Mouse (Mus musculus) neural tube, embryonic 11.5 days (tissue): ENCODE results near the gene Hmox2. TPM values are rescaled to one million over a fixed set of nuclear protein-coding genes. Genes with fewer than 3 reads are reported as not detected.
"Not testable (repeated sequence)": the region's sequence is repeated elsewhere in the genome, so short reads cannot be mapped to it uniquely, and the experiment has no call there.

Experiments
- ATAC-seq: fragments of 200-750 bp; cut with Nextera tagmentation; 2 replicates; pipeline ENCODE4 v1.8.0; 2017; ENCODE audit warnings: moderate number of reproducible peaks, mild to moderate bottlenecking, moderate TSS enrichment, moderate library complexity; ENCODE audit not compliant: insufficient read depth, low FRiP score, low TSS enrichment
- DNase-seq: peaks from one replicate; pipeline ENCODE4 v3.0.0-alpha.2; 2015; ENCODE audit warnings: low spot score
- H3K27ac ChIP-seq: fragments of 300-500 bp; sonication (generic); 2 replicates; pipeline ENCODE4 v1.5.1; 2014; ENCODE audit warnings: low read depth, mild to moderate bottlenecking, low read length
- H3K27me3 ChIP-seq: fragments of 300-500 bp; sonication (generic); 2 replicates; pipeline ENCODE4 v1.6.1; 2014; ENCODE audit warnings: mild to moderate bottlenecking, low read length, mixed read lengths; ENCODE audit not compliant: control insufficient read depth, insufficient read depth
- H3K36me3 ChIP-seq: fragments of 300-500 bp; sonication (generic); 2 replicates; pipeline ENCODE4 v1.6.1; 2014; ENCODE audit warnings: mild to moderate bottlenecking, low read length, moderate library complexity, mixed read lengths; ENCODE audit not compliant: control insufficient read depth, insufficient read depth
- H3K4me1 ChIP-seq: fragments of 300-500 bp; sonication (generic); 2 replicates; pipeline ENCODE4 v1.6.1; 2014; ENCODE audit warnings: low read length, mixed read lengths; ENCODE audit not compliant: control insufficient read depth, insufficient read depth
- H3K4me2 ChIP-seq: fragments of 300-500 bp; sonication (generic); 2 replicates; pipeline ENCODE4 v1.6.1; 2014; ENCODE audit warnings: low read depth, mild to moderate bottlenecking, moderate library complexity
- H3K4me3 ChIP-seq: fragments of 300-500 bp; sonication (generic); 2 replicates; pipeline ENCODE4 v1.5.1; 2014; ENCODE audit warnings: low read depth, low read length
- H3K9ac ChIP-seq: fragments of 300-500 bp; sonication (generic); 2 replicates; pipeline ENCODE4 v1.6.1; 2014; ENCODE audit warnings: mild to moderate bottlenecking, low read length
- H3K9me3 ChIP-seq: fragments of 300-500 bp; sonication (generic); 2 replicates; pipeline ENCODE4 v1.6.1; 2016; ENCODE audit warnings: low read length; ENCODE audit not compliant: control insufficient read depth
- WGBS: fragments of 180-500 bp; shearing (Covaris S2); extraction: QIAGEN DNeasy Blood & Tissue Kit; methylation state at CpG from one replicate; pipeline ENCODE4 v1.1.7; 2014; 5-methylcytosine and 5-hydroxymethylcytosine counted together
- polyA plus RNA-seq: library from polyadenylated mRNA; unstranded; fragments of >200 nt; fragmentation: Nextera tagmentation; extraction: Ambion mirVana; gene quantifications from 2 replicates; pipeline ENCODE4 v1.2.1, GENCODE M21; 2014

Hmox2 gene
- polyA plus RNA-seq, 1 experiment from 2014 or later = 103 TPM

GRCm38 (mm10) chr16:4730776-4731358 lies 4.7 kb downstream of the Hmox2 start:
- Histone ChIP-seq H3K4me1 (peaks cover 6% of the 10 kb centered on the region; the same call in 1 of the 2 replicates), H3K9ac (no peak overlapping the region), H3K27ac (no peak overlapping the region), H3K27me3 (no peaks in the 10 kb centered on the region), H3K4me3 (no peak overlapping the region), H3K4me2 (no peak overlapping the region), H3K9me3 (no peaks in the 10 kb centered on the region), H3K36me3 (no peaks in the 10 kb centered on the region; the same call in 1 of the 2 replicates)
- DNase-seq (no peak), ATAC-seq (no peak)
- 89% methylated on average over 3 of the region's 3 CpGs for WGBS

- H3K27me3 ChIP-seq = no peaks in the 10 kb centered on the region
- H3K4me1 ChIP-seq = no peaks in the 10 kb centered on the region
- H3K4me2 ChIP-seq = no peak overlapping the region
- no peak overlapping the region for H3K9ac ChIP-seq
- no peak overlapping the region for H3K27ac ChIP-seq
- WGBS = 92% methylated on average over 2 of the region's 2 CpGs
- H3K36me3 ChIP-seq = no peaks in the 10 kb centered on the region; the same call in 1 of the 2 replicates
- DNase-seq = no peak
- ATAC-seq = no peak
- no peaks in the 10 kb centered on the region for H3K9me3 ChIP-seq
- H3K4me3 ChIP-seq = no peak overlapping the region
Observed at GRCm38 (mm10) chr16:4736262-4736661, 10.1 kb downstream of the Hmox2 start.

DNA sequence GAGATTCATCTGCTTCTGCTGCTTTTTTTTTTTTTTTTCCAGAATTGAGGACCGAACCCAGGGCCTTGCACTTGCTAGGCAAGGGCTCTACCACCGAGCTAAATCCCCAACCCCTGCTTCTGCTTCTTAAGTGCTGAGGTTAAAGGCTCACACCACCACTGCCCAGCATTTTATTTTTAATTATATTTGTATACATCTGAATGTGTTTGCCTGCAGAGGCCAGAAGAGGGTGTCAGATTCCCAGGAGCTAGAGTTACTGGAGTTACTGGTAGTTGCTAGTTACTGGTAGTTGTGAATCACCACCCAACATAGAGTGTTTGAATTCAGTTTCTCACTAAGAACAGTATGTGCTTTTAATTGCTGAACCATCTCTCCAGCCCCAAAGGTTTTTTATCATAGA lies 13.8 kb downstream of the Hmox2 start:
- ATAC-seq = no peak
- no peak overlapping the region for H3K4me2 ChIP-seq
- DNase-seq = no peak
- H3K36me3 ChIP-seq = no peaks in the 10 kb centered on the region; the same call in 1 of the 2 replicates
- 95% methylated on average over 2 of the region's 2 CpGs for WGBS
- H3K4me3 ChIP-seq = no peak overlapping the region
- H3K27me3 ChIP-seq = no peaks in the 10 kb centered on the region
- H3K4me1 ChIP-seq = no peaks in the 10 kb centered on the region
- no peak overlapping the region for H3K27ac ChIP-seq
- H3K9ac ChIP-seq = no peak overlapping the region
- no peaks in the 10 kb centered on the region for H3K9me3 ChIP-seq

DNA sequence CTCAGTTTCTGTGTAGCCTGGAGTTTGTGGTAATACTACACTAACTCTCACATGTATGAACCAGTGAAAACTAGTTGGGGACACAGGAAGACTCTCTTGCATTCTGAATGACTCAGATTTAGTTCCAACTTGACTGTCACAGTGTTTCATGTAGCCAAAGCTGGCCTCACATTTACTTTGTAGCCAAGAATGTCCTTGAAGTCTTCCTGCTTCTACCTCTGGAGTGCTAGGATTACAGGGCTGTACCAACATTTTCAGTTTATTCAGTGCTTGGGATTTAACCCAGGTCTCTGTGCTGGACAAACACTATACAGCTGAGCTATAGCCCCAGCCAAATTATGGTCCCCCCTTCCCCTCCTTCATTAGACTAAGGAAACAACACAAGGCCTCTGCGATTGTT lies 16.0 kb downstream of the Hmox2 start:
- Histone ChIP-seq H3K4me3 (no peak overlapping the region), H3K4me2 (no peak overlapping the region), H3K9me3 (no peaks in the 10 kb centered on the region), H3K27me3 (no peaks in the 10 kb centered on the region), H3K36me3 (no peaks in the 10 kb centered on the region), H3K27ac (no peak overlapping the region), H3K9ac (no peak overlapping the region), H3K4me1 (no peaks in the 10 kb centered on the region)
- DNase-seq = no peak
- ATAC-seq = no peak
- WGBS = 86% methylated on average over 1 of the region's 1 CpGs

- 92% methylated on average over 3 of the region's 3 CpGs for WGBS
- Histone ChIP-seq H3K9ac (no peak overlapping the region), H3K9me3 (no peaks in the 10 kb centered on the region), H3K4me2 (no peak overlapping the region), H3K27me3 (no peaks in the 10 kb centered on the region), H3K4me3 (no peak overlapping the region), H3K36me3 (no peaks in the 10 kb centered on the region), H3K27ac (no peak overlapping the region), H3K4me1 (peaks cover 3% of the 10 kb centered on the region; the same call in 1 of the 2 replicates)
- DNase-seq (no peak), ATAC-seq (no peak)
Observed at GRCm38 (mm10) chr16:4752155-4752554, 26.0 kb downstream of the Hmox2 start.

- H3K4me1 ChIP-seq = peaks cover 4% of the 10 kb centered on the region; the same call in 1 of the 2 replicates
- no peak overlapping the region for H3K9ac ChIP-seq
- no peak for ATAC-seq
Observed at GRCm38 (mm10) chr16:4754045-4754444, 27.9 kb downstream of the Hmox2 start.

DNA sequence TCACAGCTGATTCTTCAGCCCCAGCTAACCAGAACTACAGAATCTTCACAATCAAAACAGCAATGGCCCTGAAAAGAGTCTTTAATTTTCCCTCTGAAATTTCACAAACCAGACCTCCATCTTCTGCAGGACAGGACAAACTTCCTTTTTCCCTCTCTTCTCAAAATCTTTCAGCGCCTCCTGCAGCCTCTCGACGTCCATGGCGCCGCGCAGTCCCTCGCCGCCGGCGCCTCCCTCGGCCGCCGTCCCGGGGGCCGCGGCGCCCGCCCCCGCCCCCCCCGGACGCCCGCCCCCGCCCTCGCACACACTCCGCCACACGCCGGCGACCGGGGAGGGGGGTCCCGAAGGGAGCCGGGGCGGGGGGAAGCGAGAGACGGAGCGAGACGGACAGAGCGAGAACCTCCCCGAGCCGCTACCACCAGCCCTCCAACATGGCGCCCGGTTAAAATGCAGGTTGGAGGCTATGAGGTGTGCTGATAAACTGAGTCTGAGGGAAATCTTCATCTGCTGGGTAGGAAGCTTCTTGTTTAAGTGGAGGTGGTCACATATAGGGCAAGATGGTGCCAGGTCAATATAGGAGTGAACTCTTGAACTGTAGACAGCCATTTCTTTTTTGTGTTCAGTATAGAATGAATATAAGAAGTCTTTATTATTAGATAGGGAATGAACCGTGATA lies 30.6 kb downstream of the Hmox2 start:
- ATAC-seq (peak; percentile 68), DNase-seq (peak; percentile 38)
- WGBS = 6% methylated on average over 23 of the region's 42 CpGs
- Histone ChIP-seq H3K9ac (peak overlapping the region; percentile 58), H3K4me2 (peak overlapping the region; percentile 33), H3K4me3 (peak overlapping the region; percentile 34)
- not testable (repeated sequence) for H3K27me3 ChIP-seq, H3K36me3 ChIP-seq, H3K9me3 ChIP-seq, H3K4me1 ChIP-seq, H3K27ac ChIP-seq

More at GRCm38 (mm10) chr16:4754045-4754444, 27.9 kb downstream of the Hmox2 start:
- Histone ChIP-seq H3K4me2 (no peak overlapping the region), H3K36me3 (no peaks in the 10 kb centered on the region), H3K9me3 (no peaks in the 10 kb centered on the region), H3K4me3 (no peak overlapping the region), H3K27me3 (no peaks in the 10 kb centered on the region), H3K27ac (no peak overlapping the region)
- DNase-seq = no peak
- 92% methylated on average over 3 of the region's 3 CpGs for WGBS

DNA sequence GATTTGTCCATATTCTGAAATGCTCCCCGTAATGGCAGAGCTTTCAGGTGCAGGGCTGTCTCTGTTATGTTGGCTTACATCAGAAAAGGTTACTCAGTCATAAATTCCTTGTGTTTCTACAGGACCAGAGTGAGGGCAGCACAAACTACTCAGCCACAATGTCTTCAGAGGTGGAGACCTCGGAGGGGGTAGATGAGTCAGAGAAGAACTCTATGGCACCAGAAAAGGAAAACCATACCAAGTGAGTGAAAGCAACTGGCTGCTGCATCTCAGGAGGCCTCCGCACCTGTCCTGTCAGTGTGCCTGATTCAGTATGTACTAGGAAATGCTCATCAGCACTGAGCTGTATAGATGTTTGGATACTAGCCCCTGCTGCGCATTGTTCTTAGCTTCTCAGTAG lies 36.3 kb downstream of the Hmox2 start:
- H3K4me2 ChIP-seq = no peak overlapping the region
- no peak for DNase-seq
- H3K36me3 ChIP-seq = peaks cover 2% of the 10 kb centered on the region
- H3K27me3 ChIP-seq = no peaks in the 10 kb centered on the region
- no peaks in the 10 kb centered on the region for H3K9me3 ChIP-seq
- no peaks in the 10 kb centered on the region for H3K4me1 ChIP-seq
- ATAC-seq = no peak
- no peak overlapping the region for H3K27ac ChIP-seq
- WGBS = 95% methylated on average over 4 of the region's 4 CpGs
- no peak overlapping the region for H3K9ac ChIP-seq
- no peak overlapping the region for H3K4me3 ChIP-seq

- no peak overlapping the region for H3K4me2 ChIP-seq
- no peaks in the 10 kb centered on the region for H3K27me3 ChIP-seq
- H3K36me3 ChIP-seq = peaks cover 6% of the 10 kb centered on the region
- H3K4me3 ChIP-seq = no peak overlapping the region
- 42% methylated on average over 2 of the region's 2 CpGs for WGBS
- no peak for ATAC-seq
- H3K9me3 ChIP-seq = no peaks in the 10 kb centered on the region
- H3K27ac ChIP-seq = no peak overlapping the region
- H3K9ac ChIP-seq = no peak overlapping the region
- DNase-seq = no peak
- H3K4me1 ChIP-seq = no peaks in the 10 kb centered on the region
Observed at GRCm38 (mm10) chr16:4763276-4763675, 37.1 kb downstream of the Hmox2 start.
